ENCODE assay signal across 28 mouse cellular contexts in the genomic region with DNA sequence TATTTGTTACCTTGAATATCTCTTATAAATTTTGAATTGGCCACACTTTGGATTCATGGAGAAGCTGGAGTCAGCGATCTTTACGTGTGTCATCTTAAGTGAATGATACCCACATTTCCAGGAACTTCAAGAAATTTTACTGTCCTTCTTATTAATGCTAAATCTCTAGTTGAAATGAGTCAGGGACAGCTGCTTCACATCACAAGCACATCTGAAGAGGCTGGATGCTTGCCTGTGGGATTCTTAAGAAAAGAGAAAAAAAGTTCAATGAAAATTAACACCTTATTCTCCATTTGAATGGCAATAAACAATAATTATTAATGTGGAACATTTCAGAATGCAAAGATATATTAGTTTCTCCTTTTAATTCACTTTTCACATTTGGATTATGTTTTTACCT. TPM values are rescaled to one million over a fixed set of nuclear protein-coding genes. Genes with fewer than 3 reads are reported as not detected.
"Had no signal": no experiment of that assay in that cellular context is flagged by ENCODE, and none has a peak within 500 bp of the region (broad histone marks: within the 10 kb centered on the region; RNA-seq: fewer than 3 reads in every experiment).

No protein-coding gene starts in this region.

- H3K27me3 ChIP-seq: heart, embryonic 12.5 days; hindbrain, embryonic 12.5 days; intestine, embryonic 15.5 days; kidney, embryonic 15.5 days; limb, embryonic 12.5 days had no signal

- H3K9ac ChIP-seq: heart, embryonic 12.5 days; hindbrain, embryonic 12.5 days; hindbrain, embryonic 14.5 days; intestine, embryonic 15.5 days; kidney, embryonic 15.5 days; limb, embryonic 12.5 days had no signal

- H3K27ac ChIP-seq: gastrocnemius, adult 2 months; heart, embryonic 10.5 days; hindbrain, embryonic 10.5 days; hindbrain, embryonic 12.5 days; hindbrain, embryonic 14.5 days; intestine, embryonic 15.5 days; kidney, embryonic 15.5 days; kidney, postnatal 0 days; left cerebral cortex, adult 2 months; limb, embryonic 10.5 days; limb, embryonic 12.5 days had no signal

- H3K9me3 ChIP-seq: heart, embryonic 10.5 days; heart, embryonic 12.5 days; hindbrain, embryonic 10.5 days; hindbrain, embryonic 12.5 days; intestine, embryonic 15.5 days; kidney, embryonic 15.5 days; limb, embryonic 10.5 days; limb, embryonic 12.5 days had no signal

- ATAC-seq: forebrain, embryonic 16.5 days; hindbrain, embryonic 16.5 days; inflammation-experienced regulatory T-cells, adult 6 months; intestine, embryonic 15.5 days had no signal

- H3K4me3 ChIP-seq: gastrocnemius, adult 2 months; heart, embryonic 10.5 days; heart, embryonic 12.5 days; hindbrain, embryonic 10.5 days; hindbrain, embryonic 12.5 days; intestine, embryonic 15.5 days; kidney, embryonic 15.5 days; left cerebral cortex, adult 2 months; limb, embryonic 10.5 days; limb, embryonic 12.5 days had no signal

- H3K4me1 ChIP-seq: heart, embryonic 10.5 days; heart, embryonic 12.5 days; hindbrain, embryonic 10.5 days; hindbrain, embryonic 12.5 days; intestine, embryonic 15.5 days; kidney, embryonic 15.5 days; limb, embryonic 10.5 days; limb, embryonic 12.5 days had no signal

- H3K36me3 ChIP-seq: heart, embryonic 10.5 days; hindbrain, embryonic 10.5 days; hindbrain, embryonic 12.5 days; intestine, embryonic 15.5 days; kidney, embryonic 15.5 days; limb, embryonic 10.5 days; limb, embryonic 12.5 days had no signal

- DNase-seq: gastrocnemius, adult 2 months; gastrocnemius, postnatal 10 days; gastrocnemius, postnatal 25 days; heart, adult 18-20 months; heart, postnatal 10 days; heart, postnatal 4 days; kidney, adult 11 months; kidney, adult 2 months; kidney, adult 9 months; kidney, postnatal 14 days; kidney, postnatal 36 days; layer of hippocampus, adult 9-11 months; layer of hippocampus, postnatal 36 days had no signal

- H3K4me2 ChIP-seq: heart, embryonic 12.5 days; hindbrain, embryonic 12.5 days; hindbrain, embryonic 14.5 days; intestine, embryonic 15.5 days; kidney, embryonic 15.5 days; limb, embryonic 12.5 days had no signal

RNA-seq across cellular contexts. Expression of a gene that starts 34.2 kb away (rescaled TPM):
- total RNA-seq: granulocyte monocyte progenitor cell, adult 5-6 weeks had no signal
- polyA plus RNA-seq: inflammation-experienced regulatory T-cells, adult 6 months had no signal
